Mouse (Mus musculus) stomach, embryonic 16.5 days (tissue): ENCODE measurements around the gene Srcap. TPM values are rescaled to one million over a fixed set of nuclear protein-coding genes. Genes with fewer than 3 reads are reported as not detected.

ENCODE experiments used
- ATAC-seq: fragments of 200-750 bp; cut with Nextera tagmentation; 2 replicates; pipeline ENCODE4 v1.8.0; 2017; ENCODE audit warnings: moderate number of reproducible peaks, moderate TSS enrichment; ENCODE audit not compliant: insufficient read depth, low FRiP score
- H3K27ac ChIP-seq: fragments of 300-500 bp; sonication (generic); 2 replicates; pipeline ENCODE4 v1.5.1; 2014; ENCODE audit warnings: low read length
- H3K27me3 ChIP-seq: fragments of 300-500 bp; sonication (generic); 2 replicates; pipeline ENCODE4 v1.6.1; 2014; ENCODE audit warnings: low read length, control low read depth, mixed read lengths; ENCODE audit not compliant: control insufficient read depth, insufficient read depth
- H3K36me3 ChIP-seq: fragments of 300-500 bp; sonication (generic); 2 replicates; pipeline ENCODE4 v1.6.1; 2014; ENCODE audit warnings: low read length; ENCODE audit not compliant: control insufficient read depth, insufficient read depth
- H3K4me1 ChIP-seq: fragments of 300-500 bp; sonication (generic); 2 replicates; pipeline ENCODE4 v1.6.1; 2014; ENCODE audit warnings: low read length, control low read depth, mixed read lengths; ENCODE audit not compliant: control insufficient read depth, insufficient read depth
- H3K4me2 ChIP-seq: fragments of 300-500 bp; sonication (generic); 2 replicates; pipeline ENCODE4 v1.6.1; 2014; ENCODE audit warnings: low read depth, low read length, mixed read lengths
- H3K4me3 ChIP-seq: fragments of 300-500 bp; sonication (generic); replicated peaks from 2 replicates; pipeline ENCODE4 v1.5.1; 2014; ENCODE audit warnings: mild to moderate bottlenecking, low read length
- H3K9ac ChIP-seq: fragments of 300-500 bp; sonication (generic); 2 replicates; pipeline ENCODE4 v1.6.1; 2014; ENCODE audit warnings: low read length
- H3K9me3 ChIP-seq: fragments of 300-500 bp; sonication (generic); replicated peaks from 2 replicates; pipeline ENCODE4 v1.6.1; 2016; ENCODE audit warnings: low read length, control low read depth; ENCODE audit not compliant: control insufficient read depth
- WGBS: fragments of 180-500 bp; shearing (Covaris S2); extraction: QIAGEN DNeasy Blood & Tissue Kit; methylation state at CpG from one replicate; pipeline ENCODE4 v1.1.7; 2014; 5-methylcytosine and 5-hydroxymethylcytosine counted together
- polyA plus RNA-seq: library from polyadenylated mRNA; unstranded; fragments of >200 nt; fragmentation: Nextera tagmentation; extraction: Ambion mirVana; gene quantifications from 2 replicates; pipeline ENCODE4 v1.2.1, GENCODE M21; 2015

Gene Srcap
- polyA plus RNA-seq, 1 experiment from 2014 or later: 32.4 TPM

- WGBS: 52% methylated on average over 5 of the region's 5 CpGs
- no peaks in the 10 kb centered on the region for H3K9me3 ChIP-seq
- peaks cover 18% of the 10 kb centered on the region for H3K36me3 ChIP-seq
- no peak overlapping the region for H3K27ac ChIP-seq
- peak overlapping the region; percentile 72 for H3K4me3 ChIP-seq
- ATAC-seq: no peak
- H3K27me3 ChIP-seq: no peaks in the 10 kb centered on the region
- peak overlapping the region; percentile 68; the same call in 1 of the 2 replicates for H3K9ac ChIP-seq
- H3K4me1 ChIP-seq: peaks cover 13% of the 10 kb centered on the region
- peak overlapping the region; percentile 77 for H3K4me2 ChIP-seq
Observed at GRCm38 (mm10) chr7:127587196-127587595, 75.4 kb downstream of the Srcap start.

- Histone ChIP-seq H3K9me3 (no peaks in the 10 kb centered on the region), H3K36me3 (peaks cover 14% of the 10 kb centered on the region), H3K9ac (peak within 1 kb of the TSS; percentile 89), H3K4me1 (peaks cover 13% of the 10 kb centered on the region), H3K4me3 (peak within 1 kb of the TSS; percentile 72), H3K27me3 (no peaks in the 10 kb centered on the region), H3K4me2 (peak within 1 kb of the TSS; percentile 78), H3K27ac (peak within 1 kb of the TSS; percentile 85)
- under 1% methylated on average over 50 of the region's 50 CpGs for WGBS
- peak; percentile 98 for ATAC-seq
Observed at GRCm38 (mm10) chr7:127588011-127588871, 76.5 kb downstream of the Srcap start, which contains the start of the genes Ccdc189 and Rnf40. Gene Ccdc189 (minus strand): TSS chr7:127588595. Gene Rnf40 (plus strand): TSS chr7:127588767.

- Histone ChIP-seq H3K9me3 (no peaks in the 10 kb centered on the region), H3K9ac (peak overlapping the region; percentile 89), H3K4me1 (peaks cover 13% of the 10 kb centered on the region), H3K4me3 (peak overlapping the region; percentile 72), H3K27me3 (no peaks in the 10 kb centered on the region), H3K4me2 (peak overlapping the region; percentile 78), H3K27ac (peak overlapping the region; percentile 44; the same call in 1 of the 2 replicates), H3K36me3 (peaks cover 9% of the 10 kb centered on the region; the same call in 1 of the 2 replicates)
- ATAC-seq: no peak
- 3% methylated on average over 29 of the region's 29 CpGs for WGBS
Observed at GRCm38 (mm10) chr7:127588901-127589300, 77.1 kb downstream of the Srcap start.

GRCm38 (mm10) chr7:127589637-127590036 lies 77.9 kb downstream of the Srcap start:
- H3K27me3 ChIP-seq: no peaks in the 10 kb centered on the region
- H3K9me3 ChIP-seq: no peaks in the 10 kb centered on the region
- ATAC-seq: no peak
- 92% methylated on average over 9 of the region's 9 CpGs for WGBS
- H3K36me3 ChIP-seq: peaks cover 13% of the 10 kb centered on the region
- peak overlapping the region; percentile 89; the same call in 1 of the 2 replicates for H3K9ac ChIP-seq
- peak overlapping the region; percentile 72 for H3K4me3 ChIP-seq
- peak overlapping the region; percentile 78 for H3K4me2 ChIP-seq
- H3K27ac ChIP-seq: no peak overlapping the region
- H3K4me1 ChIP-seq: peaks cover 13% of the 10 kb centered on the region

- Histone ChIP-seq H3K4me2 (no peak overlapping the region), H3K9ac (no peak overlapping the region), H3K36me3 (peaks cover 28% of the 10 kb centered on the region), H3K27me3 (no peaks in the 10 kb centered on the region), H3K27ac (no peak overlapping the region), H3K4me3 (no peak overlapping the region), H3K4me1 (peaks cover 13% of the 10 kb centered on the region), H3K9me3 (no peaks in the 10 kb centered on the region)
- ATAC-seq: no peak
- WGBS: 86% methylated on average over 10 of the region's 10 CpGs
Observed at GRCm38 (mm10) chr7:127591108-127591507, 79.3 kb downstream of the Srcap start.

- H3K36me3 ChIP-seq: peaks cover 43% of the 10 kb centered on the region
- no peak overlapping the region for H3K4me2 ChIP-seq
- no peak overlapping the region for H3K4me3 ChIP-seq
- H3K9ac ChIP-seq: no peak overlapping the region
- peaks cover 9% of the 10 kb centered on the region for H3K4me1 ChIP-seq
- no peaks in the 10 kb centered on the region for H3K27me3 ChIP-seq
- H3K9me3 ChIP-seq: no peaks in the 10 kb centered on the region
- no peak overlapping the region for H3K27ac ChIP-seq
- no peak for ATAC-seq
- 90% methylated on average over 14 of the region's 14 CpGs for WGBS
Observed at GRCm38 (mm10) chr7:127592575-127592974, 80.8 kb downstream of the Srcap start.

- no peak overlapping the region for H3K4me3 ChIP-seq
- H3K9ac ChIP-seq: no peak overlapping the region
- no peaks in the 10 kb centered on the region for H3K4me1 ChIP-seq
- H3K27me3 ChIP-seq: no peaks in the 10 kb centered on the region
- no peak overlapping the region for H3K4me2 ChIP-seq
- H3K9me3 ChIP-seq: no peaks in the 10 kb centered on the region
- no peak for ATAC-seq
- 94% methylated on average over 17 of the region's 17 CpGs for WGBS
- no peak overlapping the region for H3K27ac ChIP-seq
- peaks cover 52% of the 10 kb centered on the region for H3K36me3 ChIP-seq
Observed at GRCm38 (mm10) chr7:127596747-127597146, 85.0 kb downstream of the Srcap start.

- H3K9me3 ChIP-seq: no peaks in the 10 kb centered on the region
- H3K4me3 ChIP-seq: no peak overlapping the region
- WGBS: 95% methylated on average over 7 of the region's 7 CpGs
- H3K4me1 ChIP-seq: no peaks in the 10 kb centered on the region
- ATAC-seq: no peak
- no peak overlapping the region for H3K4me2 ChIP-seq
- H3K27ac ChIP-seq: no peak overlapping the region
- H3K27me3 ChIP-seq: no peaks in the 10 kb centered on the region
- peaks cover 29% of the 10 kb centered on the region for H3K36me3 ChIP-seq
- H3K9ac ChIP-seq: no peak overlapping the region
Observed at GRCm38 (mm10) chr7:127600612-127601011, 88.8 kb downstream of the Srcap start.

- H3K4me3 ChIP-seq: no peak overlapping the region
- WGBS: 80% methylated on average over 4 of the region's 4 CpGs
Observed at GRCm38 (mm10) chr7:127601735-127602134, 90.0 kb downstream of the Srcap start.

More at GRCm38 (mm10) chr7:127601735-127602134, 90.0 kb downstream of the Srcap start:
- Histone ChIP-seq H3K4me1 (no peaks in the 10 kb centered on the region), H3K27me3 (no peaks in the 10 kb centered on the region), H3K4me2 (no peak overlapping the region), H3K9me3 (no peaks in the 10 kb centered on the region), H3K27ac (no peak overlapping the region), H3K9ac (no peak overlapping the region), H3K36me3 (peaks cover 18% of the 10 kb centered on the region)
- no peak for ATAC-seq
